Mouse (Mus musculus): ENCODE data around the gene Acot7. TPM values are rescaled to one million over a fixed set of nuclear protein-coding genes. Genes with fewer than 3 reads are reported as not detected.

Gene Acot7
- polyA plus RNA-seq, 1 experiment from 2014 or later: 12.0 TPM

GRCm38 (mm10) chr4:152165036-152165931 is 12.7 kb upstream of the Acot7 start:
- TF ChIP-seq CTCF (IDR thresholded peaks at IDR 0.05; ENCODE audit: low read depth) (peak; percentile 95), EP300 (IDR thresholded peaks at IDR 0.05; ENCODE audit: low read depth) (no peak)
- 20% methylated on average over 22 of the region's 22 CpGs for WGBS (ENCODE audit: insufficient replicate concordance)
- Histone ChIP-seq H3K9ac (replicated peaks) (no peak overlapping the region), H3K27me3 (ENCODE audit: insufficient read depth, low read length) (peaks cover 18% of the 10 kb centered on the region), H3K4me2 (ENCODE audit: low read depth, low read length) (peak overlapping the region; percentile 39), H3K9me3 (ENCODE audit: low read length) (no peaks in the 10 kb centered on the region), H3K36me3 (replicated peaks; ENCODE audit: insufficient read depth, low read length) (no peaks in the 10 kb centered on the region), H3K4me3 (ENCODE audit: low read depth, low read length) (no peak overlapping the region), H3K27ac (ENCODE audit: low read depth) (0 out of 2 replicates have a peak overlapping the region, but pooled peaks have one; percentile 13), H3K4me1 (ENCODE audit: insufficient read depth) (no peaks in the 10 kb centered on the region)
- ATAC-seq: no peak
- DNase-seq: peak; percentile 80

GRCm38 (mm10) chr4:152168052-152168451 is 9.9 kb upstream of the Acot7 start:
- ATAC-seq (no peak), DNase-seq (no peak)
- Histone ChIP-seq H3K9me3 (ENCODE audit: low read length) (no peaks in the 10 kb centered on the region), H3K9ac (replicated peaks) (no peak overlapping the region), H3K27me3 (ENCODE audit: insufficient read depth, low read length) (no peaks in the 10 kb centered on the region), H3K4me2 (ENCODE audit: low read depth, low read length) (no peak overlapping the region), H3K4me3 (ENCODE audit: low read depth, low read length) (no peak overlapping the region), H3K4me1 (ENCODE audit: insufficient read depth) (no peaks in the 10 kb centered on the region), H3K27ac (ENCODE audit: low read depth) (no peak overlapping the region), H3K36me3 (replicated peaks; ENCODE audit: insufficient read depth, low read length) (no peaks in the 10 kb centered on the region)
- 65% methylated on average over 8 of the region's 8 CpGs for whole genome bisulfite sequencing (ENCODE audit: insufficient replicate concordance)
- TF ChIP-seq CTCF (IDR thresholded peaks at IDR 0.05; ENCODE audit: low read depth): no peak
- no peak for TF ChIP-seq EP300 (IDR thresholded peaks at IDR 0.05; ENCODE audit: low read depth)

- Histone ChIP-seq H3K27me3 (ENCODE audit: insufficient read depth, low read length) (no peaks in the 10 kb centered on the region), H3K4me3 (ENCODE audit: low read depth, low read length) (no peak overlapping the region), H3K9me3 (ENCODE audit: low read length) (no peaks in the 10 kb centered on the region), H3K4me2 (ENCODE audit: low read depth, low read length) (no peak overlapping the region), H3K9ac (replicated peaks) (no peak overlapping the region), H3K27ac (ENCODE audit: low read depth) (no peak overlapping the region), H3K4me1 (ENCODE audit: insufficient read depth) (no peaks in the 10 kb centered on the region), H3K36me3 (replicated peaks; ENCODE audit: insufficient read depth, low read length) (no peaks in the 10 kb centered on the region)
- DNase-seq (no peak), ATAC-seq (no peak)
- no peak for TF ChIP-seq CTCF (IDR thresholded peaks at IDR 0.05; ENCODE audit: low read depth)
- 77% methylated on average over 7 of the region's 7 CpGs for WGBS (ENCODE audit: insufficient replicate concordance)
Measured at GRCm38 (mm10) chr4:152169103-152169502, 8.8 kb upstream of the Acot7 start.

GRCm38 (mm10) chr4:152170286-152170685 is 7.6 kb upstream of the Acot7 start:
- Histone ChIP-seq H3K4me2 (ENCODE audit: low read depth, low read length) (no peak overlapping the region), H3K27me3 (ENCODE audit: insufficient read depth, low read length) (no peaks in the 10 kb centered on the region), H3K9me3 (ENCODE audit: low read length) (no peaks in the 10 kb centered on the region), H3K27ac (ENCODE audit: low read depth) (no peak overlapping the region), H3K4me3 (ENCODE audit: low read depth, low read length) (no peak overlapping the region), H3K9ac (replicated peaks) (no peak overlapping the region), H3K4me1 (ENCODE audit: insufficient read depth) (no peaks in the 10 kb centered on the region), H3K36me3 (replicated peaks; ENCODE audit: insufficient read depth, low read length) (no peaks in the 10 kb centered on the region)
- WGBS (ENCODE audit: insufficient replicate concordance): 74% methylated on average over 10 of the region's 10 CpGs
- DNase-seq: no peak
- ATAC-seq: no peak
- TF ChIP-seq CTCF (IDR thresholded peaks at IDR 0.05; ENCODE audit: low read depth) (no peak), EP300 (IDR thresholded peaks at IDR 0.05; ENCODE audit: low read depth) (no peak)

- DNase-seq (no peak), ATAC-seq (no peak)
- Histone ChIP-seq H3K36me3 (replicated peaks; ENCODE audit: insufficient read depth, low read length) (no peaks in the 10 kb centered on the region), H3K4me1 (ENCODE audit: insufficient read depth) (no peaks in the 10 kb centered on the region), H3K9me3 (ENCODE audit: low read length) (no peaks in the 10 kb centered on the region), H3K27me3 (ENCODE audit: insufficient read depth, low read length) (no peaks in the 10 kb centered on the region), H3K27ac (ENCODE audit: low read depth) (no peak overlapping the region), H3K9ac (replicated peaks) (no peak overlapping the region), H3K4me2 (ENCODE audit: low read depth, low read length) (no peak overlapping the region), H3K4me3 (ENCODE audit: low read depth, low read length) (no peak overlapping the region)
- TF ChIP-seq EP300 (IDR thresholded peaks at IDR 0.05; ENCODE audit: low read depth): no peak
- TF ChIP-seq CTCF (IDR thresholded peaks at IDR 0.05; ENCODE audit: low read depth): peak; percentile 52
- 74% methylated on average over 6 of the region's 6 CpGs for WGBS (ENCODE audit: insufficient replicate concordance)
Measured at GRCm38 (mm10) chr4:152171543-152171942, 6.4 kb upstream of the Acot7 start.

GRCm38 (mm10) chr4:152173041-152173440 is 4.9 kb upstream of the Acot7 start:
- TF ChIP-seq CTCF (IDR thresholded peaks at IDR 0.05; ENCODE audit: low read depth): peak; percentile 92
- TF ChIP-seq EP300 (IDR thresholded peaks at IDR 0.05; ENCODE audit: low read depth): no peak
- Histone ChIP-seq H3K4me1 (ENCODE audit: insufficient read depth) (peaks cover 8% of the 10 kb centered on the region), H3K9ac (replicated peaks) (no peak overlapping the region), H3K9me3 (ENCODE audit: low read length) (no peaks in the 10 kb centered on the region), H3K27me3 (ENCODE audit: insufficient read depth, low read length) (no peaks in the 10 kb centered on the region), H3K36me3 (replicated peaks; ENCODE audit: insufficient read depth, low read length) (no peaks in the 10 kb centered on the region), H3K4me2 (ENCODE audit: low read depth, low read length) (no peak overlapping the region), H3K27ac (ENCODE audit: low read depth) (no peak overlapping the region), H3K4me3 (ENCODE audit: low read depth, low read length) (no peak overlapping the region)
- under 1% methylated on average over 5 of the region's 5 CpGs for WGBS (ENCODE audit: insufficient replicate concordance)
- ATAC-seq (no peak), DNase-seq (peak; percentile 87)
